Mouse (Mus musculus) midbrain, embryonic 16.5 days (tissue): Measurements from ENCODE around the gene Efcab7. TPM values are rescaled to one million over a fixed set of nuclear protein-coding genes. Genes with fewer than 3 reads are reported as not detected.

Source experiments
- ATAC-seq: fragments of 200-750 bp; cut with Nextera tagmentation; 2 replicates; pipeline ENCODE4 v1.8.0; 2017; ENCODE audit warnings: moderate TSS enrichment
- H3K27ac ChIP-seq: fragments of 300-500 bp; sonication (generic); 2 replicates; pipeline ENCODE4 v1.5.1; 2014; ENCODE audit warnings: mild to moderate bottlenecking, low read length, mixed read lengths
- H3K27me3 ChIP-seq: fragments of 300-500 bp; sonication (generic); 2 replicates; pipeline ENCODE4 v1.6.1; 2014; ENCODE audit warnings: low read depth, low read length, mixed read lengths; ENCODE audit not compliant: control insufficient read depth, insufficient read depth
- H3K36me3 ChIP-seq: fragments of 300-500 bp; sonication (generic); 2 replicates; pipeline ENCODE4 v1.6.1; 2014; ENCODE audit warnings: mild to moderate bottlenecking, low read length, moderate library complexity, mixed read lengths; ENCODE audit not compliant: control insufficient read depth, insufficient read depth
- H3K4me1 ChIP-seq: fragments of 300-500 bp; sonication (generic); 2 replicates; pipeline ENCODE4 v1.6.1; 2014; ENCODE audit warnings: mild to moderate bottlenecking, low read length, mixed read lengths; ENCODE audit not compliant: control insufficient read depth, insufficient read depth
- H3K4me2 ChIP-seq: fragments of 300-500 bp; sonication (generic); 2 replicates; pipeline ENCODE4 v1.6.1; 2014; ENCODE audit warnings: mild to moderate bottlenecking, low read length, mixed read lengths
- H3K4me3 ChIP-seq: fragments of 300-500 bp; sonication (generic); 2 replicates; pipeline ENCODE4 v1.5.1; 2014; ENCODE audit warnings: low read depth, mild to moderate bottlenecking, low read length, moderate library complexity, mixed read lengths
- H3K9ac ChIP-seq: fragments of 300-500 bp; sonication (generic); 2 replicates; pipeline ENCODE4 v1.6.1; 2014; ENCODE audit warnings: low read depth, low read length, mixed read lengths
- H3K9me3 ChIP-seq: fragments of 300-500 bp; sonication (generic); replicated peaks from 2 replicates; pipeline ENCODE4 v1.6.1; 2014; ENCODE audit warnings: mild to moderate bottlenecking, low read length, mixed read lengths; ENCODE audit not compliant: control insufficient read depth, poor library complexity, severe bottlenecking
- WGBS: fragments of 180-500 bp; shearing (Covaris S2); extraction: QIAGEN DNeasy Blood & Tissue Kit; methylation state at CpG from one replicate; pipeline ENCODE4 v1.1.7; 2014; 5-methylcytosine and 5-hydroxymethylcytosine counted together
- polyA plus RNA-seq: library from polyadenylated mRNA; unstranded; fragments of >200 nt; fragmentation: Nextera tagmentation; extraction: Ambion mirVana; gene quantifications from 2 replicates; pipeline ENCODE4 v1.2.1, GENCODE M21; 2015

The Efcab7 gene
- polyA plus RNA-seq, 1 experiment from 2014 or later, result 11.7 TPM

DNA sequence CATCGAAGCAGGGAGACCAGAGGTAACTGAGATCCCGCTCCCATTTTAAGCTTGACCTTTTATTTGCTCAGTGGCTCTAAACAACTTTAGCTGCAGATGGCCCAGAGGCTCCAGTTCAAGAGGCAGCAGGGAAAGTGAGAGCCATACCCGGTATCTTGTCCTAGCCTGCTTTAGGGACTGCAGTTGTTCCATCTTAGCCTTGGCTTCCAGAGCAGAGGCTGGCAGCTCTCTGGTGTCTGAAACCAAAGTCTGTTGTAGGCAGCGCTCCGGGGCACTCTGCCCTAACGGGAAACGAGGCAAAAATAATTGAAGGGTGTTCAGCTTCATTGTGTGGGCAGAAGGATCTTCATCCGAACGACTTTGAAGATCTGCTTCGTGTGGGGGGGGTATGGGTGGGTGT is 126.4 kb downstream of the Efcab7 start:
- Histone ChIP-seq H3K36me3 (no peaks in the 10 kb centered on the region), H3K9ac (no peak overlapping the region), H3K27ac (no peak overlapping the region), H3K27me3 (no peaks in the 10 kb centered on the region), H3K9me3 (no peaks in the 10 kb centered on the region), H3K4me1 (0 out of 2 replicates have a peak, but pooled peaks cover 4% of the 10 kb centered on the region), H3K4me2 (no peak overlapping the region), H3K4me3 (no peak overlapping the region)
- no peak for ATAC-seq
- 87% methylated on average over 10 of the region's 10 CpGs for WGBS

DNA sequence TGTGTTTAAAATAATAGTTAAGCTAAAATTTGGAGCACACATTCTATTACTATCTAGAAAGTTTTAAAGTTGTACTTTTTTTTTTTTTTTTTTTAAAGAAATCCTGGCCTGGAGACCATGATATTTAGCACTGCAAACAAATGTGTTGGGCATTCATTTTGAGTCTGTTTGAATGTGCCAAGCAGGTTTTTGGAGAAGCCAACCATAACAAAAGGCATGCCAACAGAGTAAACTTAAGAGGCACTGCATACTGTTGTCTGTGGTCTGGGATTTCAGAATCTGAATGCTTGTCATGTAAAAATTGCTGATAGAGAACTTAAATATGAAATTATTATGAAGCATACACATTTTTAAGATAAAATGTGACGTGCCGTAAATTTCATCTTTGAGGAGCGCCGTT is 128.2 kb downstream of the Efcab7 start:
- no peaks in the 10 kb centered on the region for H3K9me3 ChIP-seq
- H3K36me3 ChIP-seq, result no peaks in the 10 kb centered on the region
- H3K4me3 ChIP-seq, result no peak overlapping the region
- H3K27me3 ChIP-seq, result no peaks in the 10 kb centered on the region
- H3K9ac ChIP-seq, result no peak overlapping the region
- no peak for ATAC-seq
- H3K27ac ChIP-seq, result no peak overlapping the region
- no peak overlapping the region for H3K4me2 ChIP-seq
- 0 out of 2 replicates have a peak, but pooled peaks cover 4% of the 10 kb centered on the region for H3K4me1 ChIP-seq
- WGBS, result 89% methylated on average over 4 of the region's 4 CpGs

DNA sequence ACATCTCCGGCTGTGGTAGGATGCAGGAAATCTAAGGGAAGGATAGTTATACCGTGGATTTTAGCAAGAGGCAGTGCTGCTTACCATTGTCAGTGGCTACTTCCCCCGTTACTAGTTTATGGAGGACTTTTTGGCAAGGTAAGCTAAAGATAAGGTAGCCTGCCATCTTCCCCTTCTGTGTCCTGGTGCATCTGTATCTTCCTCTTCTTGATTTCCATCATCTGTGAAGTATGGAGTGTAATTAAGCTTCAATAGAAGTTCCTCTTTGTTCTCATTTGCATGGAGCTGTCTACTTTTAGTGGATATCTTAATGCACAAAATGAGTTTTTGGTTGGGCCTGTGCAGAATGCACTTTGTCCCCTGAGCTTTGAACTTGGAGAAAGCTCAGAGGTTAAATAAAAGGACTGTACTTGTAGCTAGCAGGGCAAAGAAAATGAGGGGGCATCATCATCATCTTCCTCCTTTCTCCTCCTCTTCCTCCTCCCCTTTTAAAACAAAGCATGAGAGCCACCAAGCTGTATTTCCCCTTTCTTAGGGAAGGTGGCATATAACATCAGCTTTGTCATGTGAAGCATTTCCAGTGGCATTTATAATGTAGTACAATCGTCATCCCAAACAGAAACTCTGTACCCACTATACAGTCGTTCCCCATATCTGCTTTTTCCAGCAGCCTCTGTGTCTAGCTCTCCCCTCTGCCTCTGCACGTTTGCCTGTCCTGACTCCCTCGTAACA is 129.3 kb downstream of the Efcab7 start:
- ATAC-seq, result no peak
- no peaks in the 10 kb centered on the region; the same call in 1 of the 2 replicates for H3K36me3 ChIP-seq
- no peak overlapping the region for H3K9ac ChIP-seq
- no peak overlapping the region for H3K27ac ChIP-seq
- no peaks in the 10 kb centered on the region for H3K9me3 ChIP-seq
- H3K4me2 ChIP-seq, result no peak overlapping the region
- 73% methylated on average over 7 of the region's 7 CpGs for WGBS
- H3K4me3 ChIP-seq, result no peak overlapping the region
- no peaks in the 10 kb centered on the region for H3K27me3 ChIP-seq
- H3K4me1 ChIP-seq, result 0 out of 2 replicates have a peak, but pooled peaks cover 4% of the 10 kb centered on the region

DNA sequence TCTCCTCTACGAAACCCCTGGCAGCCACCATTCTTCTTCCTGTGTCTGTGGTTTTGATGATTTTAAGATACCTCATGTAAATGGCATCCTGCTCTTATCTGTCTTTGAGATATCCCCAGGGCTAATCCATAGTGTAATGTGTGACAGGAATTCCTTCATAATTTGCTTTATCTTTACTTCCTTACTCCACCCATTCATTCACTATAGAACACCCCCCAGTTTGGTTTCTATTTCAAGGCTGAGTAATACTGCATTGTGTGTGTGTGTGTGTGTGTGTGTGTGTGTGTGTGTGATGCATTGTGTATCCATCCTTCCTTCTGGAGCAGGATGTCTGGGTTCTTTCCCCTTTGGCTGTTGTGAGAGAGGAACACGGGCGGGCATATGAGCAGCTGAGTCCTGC is 130.3 kb downstream of the Efcab7 start:
- Histone ChIP-seq H3K36me3 (peaks cover 7% of the 10 kb centered on the region), H3K27ac (no peak overlapping the region), H3K9me3 (no peaks in the 10 kb centered on the region), H3K9ac (no peak overlapping the region), H3K4me1 (0 out of 2 replicates have a peak, but pooled peaks cover 4% of the 10 kb centered on the region), H3K4me3 (no peak overlapping the region), H3K27me3 (no peaks in the 10 kb centered on the region), H3K4me2 (no peak overlapping the region)
- no peak for ATAC-seq
- WGBS, result 83% methylated on average over 3 of the region's 3 CpGs

Other genes with a start within 250 kb of the Efcab7 start
- gene Foxd3, start 172.9 kb upstream of the Efcab7 start, polyA plus RNA-seq, result 0.11 and 0.18 TPM in 2 replicates
- 12.3 and 13.3 TPM in 2 replicates for gene Alg6, start 113.5 kb upstream of the Efcab7 start, polyA plus RNA-seq
- 78.2 and 91.5 TPM in 2 replicates for gene Pgm1, start 100.2 kb downstream of the Efcab7 start, polyA plus RNA-seq
- 12.4 and 12.9 TPM in 2 replicates for gene Itgb3bp, start 100.6 kb downstream of the Efcab7 start, polyA plus RNA-seq